Mouse (Mus musculus) E14TG2a.4 (cell line): ENCODE data around the gene Mvp.

ENCODE experiments used
- CTCF ChIP-seq: conservative IDR thresholded peaks from 2 replicates; pipeline ENCODE4 v1.5.1; 2014; ENCODE audit warnings: low read length
- NANOG ChIP-seq: IDR thresholded peaks from 2 replicates; pipeline ENCODE4 v1.6.1; 2014; ENCODE audit warnings: borderline replicate concordance, low read length, mixed read lengths
- POU5F1 ChIP-seq: IDR thresholded peaks from 2 replicates; pipeline ENCODE4 v1.6.1; 2014; ENCODE audit warnings: low read length, borderline replicate concordance

- TF ChIP-seq CTCF (no peak; the same call in 1 of the 2 replicates), POU5F1 (no peak), NANOG (no peak)
Observed at GRCm38 (mm10) chr7:126986319-126986718, 28.1 kb downstream of the Mvp start.
